Mouse (Mus musculus) layer of hippocampus, adult 9-11 months (tissue): ENCODE measurements at regions not wholly inside any gene's neighbourhood (a gene's known extent, or its start where the extent isn't known, plus 50 kb on each side); places are given as distances from the start of the nearest gene placed in this dataset.

ENCODE experiments used
- DNase-seq: peaks from one replicate; pipeline ENCODE4 v3.0.0; 2022

GRCm38 (mm10) chr4:120339371-120339770 lies 52.2 kb upstream of the Foxo6 start:
- no peak for DNase-seq

DNA sequence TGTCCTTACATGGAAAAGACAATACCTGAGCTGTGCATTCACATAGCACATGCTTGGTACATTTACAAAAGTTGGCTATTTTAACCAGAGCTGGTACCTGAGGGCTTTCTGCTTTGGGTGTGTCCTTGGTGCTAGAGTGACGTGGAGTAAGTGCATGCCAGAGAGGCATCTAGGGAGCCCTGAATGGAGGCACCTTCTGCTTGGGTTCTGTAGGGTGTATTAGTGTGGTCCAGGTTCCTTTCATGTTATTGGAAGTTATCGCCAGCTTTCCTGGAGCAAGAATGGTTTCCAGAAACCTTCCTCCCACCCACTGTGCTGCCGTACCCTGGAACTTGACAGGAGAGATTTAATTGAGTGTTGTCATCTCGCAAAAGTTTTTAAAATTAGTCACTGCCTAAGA lies 53.5 kb upstream of the Foxo6 start:
- DNase-seq, result no peak

- no peak for DNase-seq
These were observed 54.8 kb upstream of the Foxo6 start for GRCm38 (mm10) chr4:120341933-120342332.

DNA sequence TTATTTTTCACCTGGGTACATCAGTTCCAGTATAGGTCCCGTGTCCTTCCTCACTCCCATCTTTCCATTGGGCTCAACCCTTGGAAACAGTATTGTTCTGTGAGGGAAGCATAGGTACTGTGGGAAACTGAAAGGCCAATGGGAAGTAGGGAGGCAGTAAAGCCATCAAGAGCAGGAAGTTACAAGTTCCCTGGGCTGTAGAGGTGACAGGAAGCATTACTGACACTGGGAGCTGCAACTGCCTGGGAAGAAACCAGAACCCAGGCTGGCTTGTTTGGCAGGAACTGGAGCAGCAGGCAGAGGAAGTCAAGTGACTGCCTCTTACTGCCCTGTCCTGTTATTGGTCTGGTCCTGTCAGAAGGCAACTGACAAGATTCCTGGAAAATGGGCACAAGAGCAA lies 55.5 kb upstream of the Foxo6 start:
- no peak for DNase-seq

DNA sequence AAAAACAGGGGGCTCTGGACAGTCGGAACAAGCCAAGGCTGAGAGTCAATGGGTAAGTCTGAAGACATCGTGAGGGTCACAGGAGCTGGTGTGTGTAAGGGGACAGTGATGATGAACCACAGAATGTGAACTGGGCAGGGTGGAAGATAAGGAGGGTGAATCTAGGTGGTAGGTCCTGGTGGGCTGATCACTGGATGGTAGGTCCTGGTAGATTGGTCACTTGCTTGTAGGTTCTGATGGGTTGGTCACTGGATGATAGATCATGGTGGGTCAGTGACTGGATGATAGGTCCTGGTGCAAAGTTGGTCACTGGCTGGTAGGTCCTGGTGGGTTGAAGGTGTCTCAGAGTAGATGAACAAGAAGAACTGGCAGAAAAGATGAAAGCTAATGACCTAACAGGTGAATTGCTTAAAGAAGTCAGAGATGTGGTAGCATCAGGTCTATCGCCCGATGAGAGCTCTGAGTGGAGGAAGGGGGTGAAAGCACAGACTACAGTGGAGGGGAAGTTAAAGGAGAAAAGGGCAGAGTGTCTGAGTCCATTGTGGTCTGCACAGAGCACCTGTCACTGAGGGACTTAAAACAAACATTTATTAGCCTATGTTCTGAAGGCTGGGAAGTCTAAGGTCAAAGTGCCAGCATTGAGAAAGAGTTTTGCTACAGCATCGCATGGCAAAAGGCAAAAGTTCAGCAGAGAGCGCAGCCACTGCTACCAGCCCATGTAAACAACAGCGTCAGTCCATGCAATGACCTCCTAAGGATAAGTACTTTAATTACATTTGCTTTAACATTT lies 58.7 kb upstream of the Foxo6 start:
- no peak for DNase-seq

- DNase-seq, result no peak
These were observed 55.2 kb upstream of the Scmh1 start for GRCm38 (mm10) chr4:120349841-120350240.

DNA sequence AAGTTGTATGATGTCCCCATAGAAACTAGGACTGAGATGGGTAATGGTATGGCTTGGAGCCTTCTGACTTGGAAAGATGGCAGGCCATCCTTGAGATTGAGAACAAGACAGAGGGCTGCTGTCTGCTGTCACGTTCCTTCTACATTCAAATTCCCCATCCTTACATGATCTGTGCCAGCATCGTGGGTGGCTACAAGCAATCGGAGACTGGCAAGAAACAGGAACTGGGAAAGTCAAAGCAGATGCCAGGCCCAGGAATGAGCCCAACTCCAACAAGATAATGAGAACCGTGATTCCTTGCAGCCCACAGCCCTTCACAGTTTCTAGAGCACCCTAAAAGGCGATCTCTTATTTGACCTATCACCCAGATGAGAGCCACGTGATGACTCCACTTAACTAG lies 51.3 kb upstream of the Scmh1 start:
- DNase-seq, result peak; percentile 19
